36 mouse cellular contexts compared by ENCODE assay signal in genomic region chr14:32057664-32058063, GRCm38 (mm10). TPM values are rescaled to one million over a fixed set of nuclear protein-coding genes. Genes with fewer than 3 reads are reported as not detected.
"Had no signal": no experiment of that assay in that cellular context is flagged by ENCODE, and none has a peak within 500 bp of the region (broad histone marks: within the 10 kb centered on the region; RNA-seq: fewer than 3 reads in every experiment).

No protein-coding gene starts in this region.

- DNase-seq: left cerebral cortex, postnatal 4 days; liver; liver, embryonic 13.5 days; liver, postnatal 0 days; lung, adult 18-20 months; lung, adult 2 months; lung, embryonic 14.5 days; lung, postnatal 10 days; lung, postnatal 14 days; lung, postnatal 36 days; midbrain, embryonic 14.5 days had no signal

- H3K27me3 ChIP-seq: limb, embryonic 12.5 days; limb, embryonic 13.5 days; limb, embryonic 15.5 days; liver, embryonic 13.5 days; liver, embryonic 15.5 days; lung, embryonic 15.5 days; midbrain, embryonic 12.5 days; midbrain, embryonic 13.5 days; midbrain, embryonic 15.5 days; neural tube, embryonic 12.5 days had no signal

- H3K27ac ChIP-seq: limb, embryonic 10.5 days; limb, embryonic 12.5 days; limb, embryonic 13.5 days; limb, embryonic 15.5 days; liver, embryonic 12.5 days; liver, embryonic 13.5 days; liver, embryonic 14.5 days; liver, embryonic 15.5 days; lung, embryonic 15.5 days; macrophage; midbrain, embryonic 10.5 days; midbrain, embryonic 12.5 days; midbrain, embryonic 13.5 days; midbrain, embryonic 15.5 days; neural tube, embryonic 12.5 days had no signal

- H3K9me3 ChIP-seq: limb, embryonic 10.5 days; limb, embryonic 12.5 days; limb, embryonic 13.5 days; limb, embryonic 15.5 days; liver, embryonic 15.5 days; lung, embryonic 15.5 days; midbrain, embryonic 10.5 days; midbrain, embryonic 13.5 days; midbrain, embryonic 15.5 days; neural tube, embryonic 12.5 days had no signal

- ATAC-seq: liver, embryonic 12.5 days; liver, postnatal 0 days; lung, postnatal 0 days; midbrain, embryonic 13.5 days; midbrain, embryonic 15.5 days; midbrain, embryonic 16.5 days had no signal

- H3K4me3 ChIP-seq: limb, embryonic 10.5 days; limb, embryonic 12.5 days; limb, embryonic 13.5 days; limb, embryonic 15.5 days; liver, embryonic 12.5 days; liver, embryonic 13.5 days; liver, embryonic 15.5 days; lung, embryonic 15.5 days; megakaryocyte, embryonic 14.5 days; midbrain, embryonic 10.5 days; midbrain, embryonic 12.5 days; midbrain, embryonic 13.5 days; midbrain, embryonic 15.5 days; myocyte; neural tube, embryonic 12.5 days had no signal

- H3K4me1 ChIP-seq: limb, embryonic 12.5 days; limb, embryonic 13.5 days; limb, embryonic 15.5 days; lung, embryonic 15.5 days; midbrain, embryonic 12.5 days; midbrain, embryonic 13.5 days; midbrain, embryonic 15.5 days; neural tube, embryonic 12.5 days had no signal

- H3K9ac ChIP-seq: limb, embryonic 12.5 days; limb, embryonic 13.5 days; limb, embryonic 15.5 days; liver, embryonic 12.5 days; liver, embryonic 13.5 days; liver, embryonic 14.5 days; liver, embryonic 15.5 days; liver, postnatal 0 days; lung, embryonic 14.5 days; lung, embryonic 15.5 days; midbrain, embryonic 12.5 days; midbrain, embryonic 13.5 days; midbrain, embryonic 15.5 days; neural tube, embryonic 12.5 days had no signal

- H3K36me3 ChIP-seq: limb, embryonic 10.5 days; limb, embryonic 12.5 days; limb, embryonic 13.5 days; limb, embryonic 15.5 days; liver, embryonic 12.5 days; liver, embryonic 13.5 days; liver, embryonic 15.5 days; lung, embryonic 15.5 days; midbrain, embryonic 10.5 days; midbrain, embryonic 12.5 days; midbrain, embryonic 13.5 days; midbrain, embryonic 15.5 days; neural tube, embryonic 12.5 days had no signal

- H3K4me2 ChIP-seq: limb, embryonic 12.5 days; limb, embryonic 13.5 days; limb, embryonic 15.5 days; liver, embryonic 11.5 days; liver, embryonic 12.5 days; liver, embryonic 13.5 days; liver, embryonic 15.5 days; lung, embryonic 14.5 days; lung, embryonic 15.5 days; midbrain, embryonic 11.5 days; midbrain, embryonic 12.5 days; midbrain, embryonic 13.5 days; midbrain, embryonic 15.5 days; neural tube, embryonic 12.5 days had no signal

RNA-seq across cellular contexts. Expression of gene Galnt15, which starts 28.9 kb away (rescaled TPM):
- total RNA-seq: megakaryocyte progenitor cell, adult 5-6 weeks; megakaryocyte, adult 5-6 weeks; megakaryocyte-erythroid progenitor cell, adult 5-6 weeks; monocyte, adult 5-6 weeks had no signal
- polyA plus RNA-seq: limb, embryonic 11.5 days; limb, embryonic 12.5 days; liver, embryonic 11.5 days; liver, embryonic 12.5 days; liver, embryonic 13.5 days; liver, embryonic 14.5 days; liver, embryonic 15.5 days; macrophage; myocyte had no signal
